Mouse (Mus musculus): ENCODE results near the gene B4galnt4. TPM values are rescaled to one million over a fixed set of nuclear protein-coding genes. Genes with fewer than 3 reads are reported as not detected.

The B4galnt4 gene
- polyA plus RNA-seq, 1 experiment from 2014 or later, result 0.15 TPM

GRCm38 (mm10) chr7:141090228-141090627 lies 29.3 kb downstream of the B4galnt4 start:
- H3K9ac ChIP-seq (replicated peaks), result no peak overlapping the region
- peaks cover 22% of the 10 kb centered on the region for H3K4me1 ChIP-seq (ENCODE audit: insufficient read depth)
- no peaks in the 10 kb centered on the region for H3K9me3 ChIP-seq (ENCODE audit: low read length)
- DNase-seq (no peak), ATAC-seq (no peak)
- H3K27ac ChIP-seq (ENCODE audit: low read depth), result no peak overlapping the region
- WGBS (ENCODE audit: insufficient replicate concordance), result 71% methylated on average over 8 of the region's 8 CpGs
- TF ChIP-seq EP300 (IDR thresholded peaks at IDR 0.05; ENCODE audit: low read depth), result no peak
- TF ChIP-seq CTCF (IDR thresholded peaks at IDR 0.05; ENCODE audit: low read depth), result no peak
- peaks cover 14% of the 10 kb centered on the region for H3K27me3 ChIP-seq (ENCODE audit: insufficient read depth, low read length)
- H3K4me2 ChIP-seq (ENCODE audit: low read depth, low read length), result no peak overlapping the region
- H3K36me3 ChIP-seq (replicated peaks; ENCODE audit: insufficient read depth, low read length), result peaks cover 6% of the 10 kb centered on the region; the same call in 1 of the 2 replicates
- no peak overlapping the region for H3K4me3 ChIP-seq (ENCODE audit: low read depth, low read length)

GRCm38 (mm10) chr7:141092051-141092735 lies 31.3 kb downstream of the B4galnt4 start:
- H3K9ac ChIP-seq (replicated peaks), result no peak overlapping the region
- H3K27ac ChIP-seq (ENCODE audit: low read depth), result no peak overlapping the region

GRCm38 (mm10) chr7:141093950-141094349 lies 33.0 kb downstream of the B4galnt4 start:
- Histone ChIP-seq H3K4me2 (ENCODE audit: low read depth, low read length) (peak overlapping the region; percentile 58), H3K27ac (ENCODE audit: low read depth) (peak overlapping the region; percentile 84), H3K4me1 (ENCODE audit: insufficient read depth) (peaks cover 39% of the 10 kb centered on the region), H3K9ac (replicated peaks) (0 out of 2 replicates have a peak overlapping the region, but pooled peaks have one; percentile 34), H3K36me3 (replicated peaks; ENCODE audit: insufficient read depth, low read length) (peaks cover 6% of the 10 kb centered on the region; the same call in 1 of the 2 replicates), H3K9me3 (ENCODE audit: low read length) (no peaks in the 10 kb centered on the region), H3K4me3 (ENCODE audit: low read depth, low read length) (no peak overlapping the region), H3K27me3 (ENCODE audit: insufficient read depth, low read length) (peaks cover 5% of the 10 kb centered on the region; the same call in 1 of the 2 replicates)
- no peak for TF ChIP-seq EP300 (IDR thresholded peaks at IDR 0.05; ENCODE audit: low read depth)
- TF ChIP-seq CTCF (IDR thresholded peaks at IDR 0.05; ENCODE audit: low read depth), result no peak
- ATAC-seq, result 0 out of 2 replicates have a peak, but pooled peaks have one; percentile 35
- WGBS (ENCODE audit: insufficient replicate concordance), result 61% methylated on average over 6 of the region's 6 CpGs
- no peak for DNase-seq

More at GRCm38 (mm10) chr7:141092051-141092735, 31.3 kb downstream of the B4galnt4 start:
- WGBS (ENCODE audit: insufficient replicate concordance), result 21% methylated on average over 37 of the region's 37 CpGs
- Histone ChIP-seq H3K4me2 (ENCODE audit: low read depth, low read length) (peak overlapping the region; percentile 58), H3K4me3 (ENCODE audit: low read depth, low read length) (no peak overlapping the region), H3K36me3 (replicated peaks; ENCODE audit: insufficient read depth, low read length) (peaks cover 6% of the 10 kb centered on the region; the same call in 1 of the 2 replicates), H3K9me3 (ENCODE audit: low read length) (no peaks in the 10 kb centered on the region), H3K27me3 (ENCODE audit: insufficient read depth, low read length) (peaks cover 14% of the 10 kb centered on the region), H3K4me1 (ENCODE audit: insufficient read depth) (peaks cover 40% of the 10 kb centered on the region)
- ATAC-seq (peak; percentile 86), DNase-seq (peak; percentile 94)
- TF ChIP-seq EP300 (IDR thresholded peaks at IDR 0.05; ENCODE audit: low read depth) (no peak), CTCF (IDR thresholded peaks at IDR 0.05; ENCODE audit: low read depth) (peak; percentile 97)

- 0 out of 2 replicates have a peak overlapping the region, but pooled peaks have one; percentile 34 for H3K9ac ChIP-seq (replicated peaks)
- peak overlapping the region; percentile 20; the same call in 1 of the 2 replicates for H3K4me3 ChIP-seq (ENCODE audit: low read depth, low read length)
- peaks cover 6% of the 10 kb centered on the region; the same call in 1 of the 2 replicates for H3K36me3 ChIP-seq (replicated peaks; ENCODE audit: insufficient read depth, low read length)
- ATAC-seq, result peak; percentile 40
- peak overlapping the region; percentile 84 for H3K27ac ChIP-seq (ENCODE audit: low read depth)
- peak overlapping the region; percentile 58 for H3K4me2 ChIP-seq (ENCODE audit: low read depth, low read length)
- TF ChIP-seq CTCF (IDR thresholded peaks at IDR 0.05; ENCODE audit: low read depth), result no peak
- TF ChIP-seq EP300 (IDR thresholded peaks at IDR 0.05; ENCODE audit: low read depth), result no peak
- H3K4me1 ChIP-seq (ENCODE audit: insufficient read depth), result peaks cover 42% of the 10 kb centered on the region
- no peaks in the 10 kb centered on the region for H3K9me3 ChIP-seq (ENCODE audit: low read length)
- no peaks in the 10 kb centered on the region for H3K27me3 ChIP-seq (ENCODE audit: insufficient read depth, low read length)
- WGBS (ENCODE audit: insufficient replicate concordance), result 48% methylated on average over 15 of the region's 15 CpGs
- DNase-seq, result peak; percentile 49
Measured at GRCm38 (mm10) chr7:141094487-141095205, 33.7 kb downstream of the B4galnt4 start.

- Histone ChIP-seq H3K4me3 (ENCODE audit: low read depth, low read length) (peak overlapping the region; percentile 18), H3K9ac (replicated peaks) (no peak overlapping the region; the same call in 1 of the 2 replicates), H3K4me2 (ENCODE audit: low read depth, low read length) (peak overlapping the region; percentile 58), H3K36me3 (replicated peaks; ENCODE audit: insufficient read depth, low read length) (peaks cover 3% of the 10 kb centered on the region; the same call in 1 of the 2 replicates), H3K27ac (ENCODE audit: low read depth) (peak overlapping the region; percentile 84; the same call in 1 of the 2 replicates), H3K27me3 (ENCODE audit: insufficient read depth, low read length) (peaks cover 3% of the 10 kb centered on the region; the same call in 1 of the 2 replicates), H3K9me3 (ENCODE audit: low read length) (no peaks in the 10 kb centered on the region), H3K4me1 (ENCODE audit: insufficient read depth) (peaks cover 51% of the 10 kb centered on the region)
- DNase-seq (no peak), ATAC-seq (no peak)
- 50% methylated on average over 6 of the region's 6 CpGs for WGBS (ENCODE audit: insufficient replicate concordance)
- TF ChIP-seq CTCF (IDR thresholded peaks at IDR 0.05; ENCODE audit: low read depth) (no peak), EP300 (IDR thresholded peaks at IDR 0.05; ENCODE audit: low read depth) (no peak)
Measured at GRCm38 (mm10) chr7:141096021-141096420, 35.1 kb downstream of the B4galnt4 start.

GRCm38 (mm10) chr7:141096649-141097056 lies 35.7 kb downstream of the B4galnt4 start:
- Histone ChIP-seq H3K4me1 (ENCODE audit: insufficient read depth) (peaks cover 51% of the 10 kb centered on the region), H3K4me2 (ENCODE audit: low read depth, low read length) (peak overlapping the region; percentile 58), H3K4me3 (ENCODE audit: low read depth, low read length) (peak overlapping the region; percentile 18), H3K27ac (ENCODE audit: low read depth) (peak overlapping the region; percentile 84), H3K9ac (replicated peaks) (peak overlapping the region; percentile 47), H3K9me3 (ENCODE audit: low read length) (no peaks in the 10 kb centered on the region), H3K36me3 (replicated peaks; ENCODE audit: insufficient read depth, low read length) (no peaks in the 10 kb centered on the region), H3K27me3 (ENCODE audit: insufficient read depth, low read length) (peaks cover 3% of the 10 kb centered on the region; the same call in 1 of the 2 replicates)
- no peak for TF ChIP-seq EP300 (IDR thresholded peaks at IDR 0.05; ENCODE audit: low read depth)
- TF ChIP-seq CTCF (IDR thresholded peaks at IDR 0.05; ENCODE audit: low read depth), result peak; percentile 44
- peak; percentile 81 for DNase-seq
- 16% methylated on average over 6 of the region's 6 CpGs for WGBS (ENCODE audit: insufficient replicate concordance)
- peak; percentile 22 for ATAC-seq
